Mouse (Mus musculus) limb, embryonic 12.5 days (tissue): ENCODE data around the gene Grip2. TPM values are rescaled to one million over a fixed set of nuclear protein-coding genes. Genes with fewer than 3 reads are reported as not detected.

Experiments used
- ATAC-seq: fragments of 200-750 bp; cut with Nextera tagmentation; 2 replicates; pipeline ENCODE4 v1.8.0; 2017; ENCODE audit warnings: low read depth, moderate TSS enrichment; ENCODE audit not compliant: insufficient number of reproducible peaks, insufficient read depth, low FRiP score, low TSS enrichment
- H3K27ac ChIP-seq: fragments of 300-500 bp; sonication (generic); 2 replicates; pipeline ENCODE4 v1.5.1; 2016; ENCODE audit warnings: mild to moderate bottlenecking, moderate library complexity
- H3K27me3 ChIP-seq: fragments of 300-500 bp; sonication (generic); 2 replicates; pipeline ENCODE4 v1.6.1; 2016; ENCODE audit warnings: mild to moderate bottlenecking, moderate library complexity
- H3K36me3 ChIP-seq: fragments of 300-500 bp; sonication (generic); 2 replicates; pipeline ENCODE4 v1.6.1; 2016; ENCODE audit warnings: mild to moderate bottlenecking, moderate library complexity
- H3K4me1 ChIP-seq: fragments of 300-500 bp; sonication (generic); replicated peaks from 2 replicates; pipeline ENCODE4 v1.6.1; 2016
- H3K4me2 ChIP-seq: fragments of 300-500 bp; sonication (generic); 2 replicates; pipeline ENCODE4 v1.6.1; 2016; ENCODE audit warnings: mild to moderate bottlenecking, moderate library complexity
- H3K4me3 ChIP-seq: fragments of 300-500 bp; sonication (generic); replicated peaks from 2 replicates; pipeline ENCODE4 v1.5.1; 2016; ENCODE audit warnings: mild to moderate bottlenecking
- H3K9ac ChIP-seq: fragments of 300-500 bp; sonication (generic); replicated peaks from 2 replicates; pipeline ENCODE4 v1.6.1; 2016; ENCODE audit warnings: mild to moderate bottlenecking, moderate library complexity
- H3K9me3 ChIP-seq: fragments of 300-500 bp; sonication (generic); 2 replicates; pipeline ENCODE4 v1.6.1; 2016; ENCODE audit warnings: mild to moderate bottlenecking, moderate library complexity
- WGBS: fragments of 180-500 bp; shearing (Covaris S2); methylation state at CpG from one replicate; pipeline ENCODE4 v1.1.7; 2016; 5-methylcytosine and 5-hydroxymethylcytosine counted together
- polyA plus RNA-seq: library from polyadenylated mRNA; unstranded; fragments of >200 nt; fragmentation: Nextera tagmentation; extraction: Ambion mirVana; gene quantifications from 2 replicates; pipeline ENCODE4 v1.2.1, GENCODE M21; 2016

The Grip2 gene
- polyA plus RNA-seq, 1 experiment from 2014 or later = 0.74 TPM

DNA sequence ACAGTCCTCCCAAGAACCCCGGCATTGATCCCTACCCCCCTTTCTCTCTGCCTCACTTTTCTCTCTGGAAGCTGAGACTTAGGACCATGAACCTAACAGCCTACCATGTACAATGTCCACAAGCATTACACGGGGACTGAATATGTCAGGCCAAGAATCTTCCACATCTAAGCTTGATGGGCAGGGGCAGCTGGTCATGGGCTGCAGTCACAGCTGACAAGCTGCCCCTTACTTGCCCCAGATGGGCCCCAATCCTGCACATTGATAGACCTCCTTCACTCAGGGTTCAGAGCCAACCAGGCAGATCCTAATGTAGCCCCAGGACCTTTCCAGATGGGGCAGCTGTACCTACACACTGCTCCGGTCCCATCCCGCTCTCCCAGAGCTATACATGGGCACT lies 30.3 kb downstream of the Grip2 start:
- no peak overlapping the region for H3K4me2 ChIP-seq
- H3K9ac ChIP-seq = no peak overlapping the region
- no peak overlapping the region for H3K27ac ChIP-seq
- 86% methylated on average over 4 of the region's 4 CpGs for WGBS
- no peaks in the 10 kb centered on the region for H3K9me3 ChIP-seq
- ATAC-seq = no peak
- H3K27me3 ChIP-seq = peaks cover 1% of the 10 kb centered on the region
- H3K36me3 ChIP-seq = no peaks in the 10 kb centered on the region
- 0 out of 2 replicates have a peak, but pooled peaks cover 3% of the 10 kb centered on the region for H3K4me1 ChIP-seq
- no peak overlapping the region for H3K4me3 ChIP-seq

GRCm38 (mm10) chr6:91796064-91796463 lies 31.0 kb downstream of the Grip2 start:
- H3K27me3 ChIP-seq = no peaks in the 10 kb centered on the region; the same call in 1 of the 2 replicates
- H3K36me3 ChIP-seq = no peaks in the 10 kb centered on the region
- WGBS = 51% methylated on average over 9 of the region's 9 CpGs
- no peak overlapping the region for H3K27ac ChIP-seq
- H3K4me2 ChIP-seq = no peak overlapping the region
- 0 out of 2 replicates have a peak, but pooled peaks cover 3% of the 10 kb centered on the region for H3K4me1 ChIP-seq
- H3K9ac ChIP-seq = no peak overlapping the region
- no peak overlapping the region for H3K4me3 ChIP-seq
- no peak for ATAC-seq
- no peaks in the 10 kb centered on the region for H3K9me3 ChIP-seq

- Histone ChIP-seq H3K36me3 (no peaks in the 10 kb centered on the region), H3K27me3 (no peaks in the 10 kb centered on the region; the same call in 1 of the 2 replicates), H3K9ac (no peak overlapping the region), H3K4me3 (no peak overlapping the region), H3K9me3 (no peaks in the 10 kb centered on the region), H3K4me2 (no peak overlapping the region), H3K27ac (no peak overlapping the region), H3K4me1 (0 out of 2 replicates have a peak, but pooled peaks cover 3% of the 10 kb centered on the region)
- 50% methylated on average over 3 of the region's 3 CpGs for whole genome bisulfite sequencing
- no peak for ATAC-seq
Measured at GRCm38 (mm10) chr6:91795640-91796039, 31.4 kb downstream of the Grip2 start.

GRCm38 (mm10) chr6:91788311-91788798 lies 38.7 kb downstream of the Grip2 start:
- no peak overlapping the region for H3K9ac ChIP-seq
- no peak overlapping the region for H3K4me2 ChIP-seq
- H3K9me3 ChIP-seq = no peaks in the 10 kb centered on the region
- H3K4me3 ChIP-seq = no peak overlapping the region
- WGBS = 81% methylated on average over 9 of the region's 9 CpGs
- H3K36me3 ChIP-seq = no peaks in the 10 kb centered on the region
- no peak for ATAC-seq
- H3K27me3 ChIP-seq = no peaks in the 10 kb centered on the region
- H3K27ac ChIP-seq = no peak overlapping the region
- no peaks in the 10 kb centered on the region for H3K4me1 ChIP-seq

DNA sequence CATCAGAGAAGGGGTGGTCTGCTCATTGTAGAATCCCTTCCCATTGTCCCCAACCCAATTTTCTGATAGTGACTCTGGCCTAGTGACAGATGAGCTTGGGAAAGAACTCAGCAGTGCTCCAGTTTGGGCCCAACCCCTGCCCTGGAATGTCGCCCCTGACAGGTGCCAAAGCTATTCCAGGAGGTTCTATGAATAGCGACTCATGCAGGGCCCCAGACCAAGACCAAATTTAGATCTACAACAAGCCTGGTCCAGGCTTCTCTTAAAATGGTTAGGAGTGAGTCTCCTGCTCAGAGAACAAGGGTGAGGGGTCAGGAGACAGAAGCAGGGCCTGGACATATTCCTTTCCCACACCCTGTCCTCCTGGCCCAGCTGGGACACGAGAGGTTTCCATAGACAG lies 42.0 kb downstream of the Grip2 start:
- 79% methylated on average over 3 of the region's 3 CpGs for WGBS
- Histone ChIP-seq H3K27me3 (no peaks in the 10 kb centered on the region), H3K4me2 (no peak overlapping the region), H3K9ac (no peak overlapping the region), H3K36me3 (no peaks in the 10 kb centered on the region), H3K27ac (no peak overlapping the region), H3K4me1 (no peaks in the 10 kb centered on the region), H3K4me3 (no peak overlapping the region), H3K9me3 (no peaks in the 10 kb centered on the region)
- ATAC-seq = peak; percentile 26; the same call in 1 of the 2 replicates

DNA sequence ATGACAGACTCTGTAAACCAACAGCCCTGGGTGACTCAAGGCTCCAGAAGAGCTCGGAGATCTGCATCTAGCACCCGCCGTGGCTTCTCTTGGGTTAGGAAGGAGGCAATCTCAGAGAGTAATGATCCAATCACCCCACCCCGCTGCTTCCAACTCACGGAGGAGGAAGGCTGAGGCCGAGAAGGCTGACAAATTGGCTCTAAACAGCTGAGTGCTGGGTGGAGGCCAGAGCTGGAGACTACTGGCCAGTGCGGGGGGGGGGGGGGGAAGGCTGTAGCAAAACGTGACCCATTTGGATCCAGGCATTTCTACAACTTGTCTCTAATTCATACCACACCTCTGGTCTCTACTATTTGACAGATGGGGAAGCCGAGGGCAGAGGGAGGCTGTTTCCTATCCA lies 47.8 kb downstream of the Grip2 start:
- WGBS = 40% methylated on average over 8 of the region's 9 CpGs
- Histone ChIP-seq H3K9ac (no peak overlapping the region), H3K4me2 (no peak overlapping the region), H3K27ac (no peak overlapping the region), H3K36me3 (no peaks in the 10 kb centered on the region), H3K27me3 (peaks cover 4% of the 10 kb centered on the region), H3K4me1 (no peaks in the 10 kb centered on the region), H3K4me3 (no peak overlapping the region), H3K9me3 (no peaks in the 10 kb centered on the region)
- ATAC-seq = no peak

- ATAC-seq = no peak
- Histone ChIP-seq H3K4me1 (no peaks in the 10 kb centered on the region), H3K4me2 (no peak overlapping the region), H3K27ac (no peak overlapping the region), H3K27me3 (peaks cover 6% of the 10 kb centered on the region), H3K9me3 (no peaks in the 10 kb centered on the region), H3K36me3 (no peaks in the 10 kb centered on the region), H3K4me3 (no peak overlapping the region), H3K9ac (no peak overlapping the region)
- WGBS = 12% methylated on average over 9 of the region's 9 CpGs
Measured at GRCm38 (mm10) chr6:91776543-91776942, 50.5 kb downstream of the Grip2 start.

- H3K27me3 ChIP-seq = peaks cover 6% of the 10 kb centered on the region
- 64% methylated on average over 5 of the region's 5 CpGs for WGBS
Measured at GRCm38 (mm10) chr6:91773951-91774350, 53.1 kb downstream of the Grip2 start.

GRCm38 (mm10) chr6:91767550-91767949 lies 59.5 kb downstream of the Grip2 start:
- H3K27me3 ChIP-seq = no peaks in the 10 kb centered on the region
- ATAC-seq = no peak
- H3K9ac ChIP-seq = no peak overlapping the region
- H3K4me3 ChIP-seq = no peak overlapping the region
- no peak overlapping the region for H3K27ac ChIP-seq
- peaks cover 4% of the 10 kb centered on the region; the same call in 1 of the 2 replicates for H3K9me3 ChIP-seq
- H3K36me3 ChIP-seq = no peaks in the 10 kb centered on the region
- H3K4me2 ChIP-seq = no peak overlapping the region
- 83% methylated on average over 8 of the region's 8 CpGs for WGBS
- H3K4me1 ChIP-seq = no peaks in the 10 kb centered on the region

More at GRCm38 (mm10) chr6:91773951-91774350, 53.1 kb downstream of the Grip2 start:
- no peak overlapping the region for H3K27ac ChIP-seq
- H3K4me2 ChIP-seq = no peak overlapping the region
- H3K9ac ChIP-seq = no peak overlapping the region
- no peaks in the 10 kb centered on the region for H3K4me1 ChIP-seq
- no peaks in the 10 kb centered on the region for H3K36me3 ChIP-seq
- H3K9me3 ChIP-seq = peaks cover 4% of the 10 kb centered on the region; the same call in 1 of the 2 replicates
- H3K4me3 ChIP-seq = no peak overlapping the region
- ATAC-seq = no peak

DNA sequence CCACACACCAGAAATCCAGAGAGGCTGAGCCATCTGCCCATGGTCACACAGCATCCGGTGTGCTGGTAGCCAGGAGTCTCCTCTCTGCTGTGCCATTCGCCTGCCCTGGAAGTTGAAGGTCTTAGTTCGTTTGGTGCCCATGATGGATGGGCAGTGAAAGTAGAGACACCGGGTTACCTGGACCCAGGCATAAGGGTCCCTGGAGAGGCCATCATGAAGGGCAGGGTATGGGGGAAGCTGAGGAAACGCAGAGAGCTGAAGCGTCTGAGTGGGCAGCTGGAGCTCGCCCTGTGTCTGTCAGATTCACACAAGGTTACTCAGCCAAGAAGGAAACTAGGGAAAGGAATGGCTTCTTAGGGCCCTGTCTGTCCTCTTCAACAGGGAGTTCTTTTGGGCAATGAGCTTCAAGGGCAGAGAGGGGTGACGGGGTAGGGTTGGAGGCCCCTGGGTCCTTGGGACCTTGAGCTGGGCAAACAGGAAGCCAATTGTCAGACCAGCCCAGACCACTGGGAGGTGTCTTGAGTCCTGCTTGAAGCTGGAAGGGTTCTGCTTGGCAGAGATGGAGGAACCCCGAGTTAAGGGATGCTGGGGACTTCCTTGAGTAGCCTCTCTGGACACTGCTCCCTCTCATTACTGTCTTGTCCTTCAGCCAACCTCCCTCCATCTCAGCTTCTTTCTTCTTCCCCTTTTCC lies 64.9 kb downstream of the Grip2 start:
- Histone ChIP-seq H3K4me2 (no peak overlapping the region), H3K36me3 (peaks cover 28% of the 10 kb centered on the region), H3K4me3 (no peak overlapping the region), H3K27me3 (no peaks in the 10 kb centered on the region), H3K4me1 (no peaks in the 10 kb centered on the region), H3K27ac (no peak overlapping the region), H3K9ac (no peak overlapping the region), H3K9me3 (no peaks in the 10 kb centered on the region)
- ATAC-seq = no peak
- 80% methylated on average over 9 of the region's 9 CpGs for WGBS

GRCm38 (mm10) chr6:91754845-91755244 lies 72.2 kb downstream of the Grip2 start:
- Histone ChIP-seq H3K4me2 (no peak overlapping the region), H3K27me3 (no peaks in the 10 kb centered on the region), H3K27ac (no peak overlapping the region), H3K9ac (no peak overlapping the region), H3K36me3 (peaks cover 91% of the 10 kb centered on the region), H3K4me1 (no peaks in the 10 kb centered on the region), H3K9me3 (no peaks in the 10 kb centered on the region), H3K4me3 (no peak overlapping the region)
- 92% methylated on average over 12 of the region's 12 CpGs for WGBS
- ATAC-seq = no peak

DNA sequence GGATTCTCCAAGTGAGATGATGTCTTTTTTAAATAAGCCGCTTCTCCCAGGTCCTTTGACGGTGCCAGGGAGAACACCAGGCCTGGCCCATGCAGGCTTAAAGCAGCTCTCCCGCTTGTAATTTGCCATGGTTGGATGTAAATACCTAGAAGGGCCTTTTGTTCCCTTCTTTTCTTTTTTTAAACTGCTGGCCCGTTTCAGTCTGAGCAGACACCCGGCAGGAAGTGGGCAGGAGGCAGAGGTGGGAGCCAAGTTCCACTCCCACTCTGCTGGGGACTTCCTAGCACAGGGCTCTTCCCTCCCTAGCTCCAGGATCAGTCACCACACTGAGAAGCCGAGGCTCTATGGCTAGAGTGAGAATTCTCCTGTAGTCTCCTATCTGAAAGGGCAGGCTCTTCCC lies 73.0 kb downstream of the Grip2 start:
- no peak for ATAC-seq
- 75% methylated on average over 6 of the region's 6 CpGs for WGBS
- Histone ChIP-seq H3K9ac (no peak overlapping the region), H3K9me3 (no peaks in the 10 kb centered on the region), H3K4me2 (no peak overlapping the region), H3K27me3 (no peaks in the 10 kb centered on the region), H3K27ac (no peak overlapping the region), H3K4me3 (no peak overlapping the region), H3K4me1 (no peaks in the 10 kb centered on the region), H3K36me3 (peaks cover 92% of the 10 kb centered on the region)
